Mouse (Mus musculus) lung, adult 18-20 months (tissue): Measurements from ENCODE around the gene Zfp131.
"Not testable (repeated sequence)": the region's sequence is repeated elsewhere in the genome, so short reads cannot be mapped to it uniquely, and the experiment has no call there.

Source experiments
- DNase-seq, 2 experiments: peaks; one replicate each; pipeline ENCODE4 v3.0.0; 2022; ENCODE audit warnings: mixed read lengths in 2 of 2

Zfp131 gene

GRCm38 (mm10) chr13:119790761-119791579, at the start of gene Zfp131:
TSS of gene Zfp131 (minus strand) at chr13:119790889.
- DNase-seq, result peak; percentile 94 to 95

DNA sequence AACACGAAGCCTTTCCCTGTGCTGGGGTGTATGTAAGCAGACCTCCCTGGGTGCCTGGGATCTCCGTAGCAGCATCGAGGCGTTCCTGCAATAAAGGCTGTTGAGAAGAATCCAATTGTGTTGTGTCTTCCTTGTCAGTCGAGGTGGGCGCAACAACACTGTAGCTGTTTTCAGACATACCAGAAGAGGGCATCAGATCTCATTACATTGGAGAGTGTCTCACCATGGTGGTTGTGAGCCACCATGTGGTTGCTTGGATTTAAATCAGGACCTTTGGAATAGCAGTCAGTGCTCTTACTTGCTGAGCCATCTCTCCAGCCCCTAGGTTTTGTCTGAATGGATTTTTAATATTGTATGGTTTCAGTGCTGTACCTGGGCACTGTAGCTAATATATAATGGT, 49.3 kb upstream of the Zfp131 start:
- not testable (repeated sequence) for DNase-seq

DNA sequence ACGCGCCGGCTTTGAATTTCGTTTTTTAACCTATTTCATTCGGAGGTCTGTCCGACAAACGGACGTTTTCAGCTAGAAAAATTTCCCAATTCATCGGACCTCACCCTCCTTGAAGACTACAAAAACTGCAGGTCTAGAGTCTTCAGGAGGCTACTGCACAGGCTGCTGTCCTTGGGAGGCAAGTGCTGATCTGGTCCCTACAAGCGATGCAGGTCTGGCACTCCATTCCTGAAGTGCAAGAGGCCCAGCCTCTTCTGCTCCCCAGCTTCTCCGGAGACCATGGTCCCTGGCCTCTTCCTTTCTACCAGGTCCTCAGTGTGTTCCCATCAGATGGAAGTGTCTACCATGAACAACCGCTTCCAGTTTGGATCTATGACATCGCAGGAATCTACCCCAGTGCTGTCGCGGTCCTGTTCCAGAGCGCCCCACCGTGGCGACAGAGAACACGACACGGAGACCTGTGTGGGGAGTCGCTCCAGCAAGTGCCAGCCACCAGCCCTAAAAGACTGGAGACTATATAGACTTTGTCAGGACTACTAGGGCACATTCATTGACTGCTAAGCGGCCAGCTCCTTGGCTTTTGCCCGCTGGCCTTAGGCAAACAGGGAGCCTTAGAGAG, 47.1 kb upstream of the Zfp131 start:
- DNase-seq, result peak; percentile 21 to 25

- DNase-seq, result peak; percentile 8 to 15
These were observed 45.7 kb upstream of the Zfp131 start for GRCm38 (mm10) chr13:119836324-119836811.

GRCm38 (mm10) chr13:119835320-119836056, 44.8 kb upstream of the Zfp131 start, which contains the start of gene D13Ertd608e:
TSS of gene D13Ertd608e (plus strand) at chr13:119836006.
- peak; percentile 11 to 24 for DNase-seq

GRCm38 (mm10) chr13:119830116-119830515, 39.4 kb upstream of the Zfp131 start, which contains the start of gene AF067063:
TSS of gene AF067063 (minus strand) at chr13:119830216.
- DNase-seq, result not testable (repeated sequence)

- no peak for DNase-seq
These were observed 27.0 kb upstream of the Zfp131 start for GRCm38 (mm10) chr13:119817579-119818206.

GRCm38 (mm10) chr13:119816798-119817197, 26.1 kb upstream of the Zfp131 start:
- no peak for DNase-seq

- no peak for DNase-seq
These were observed 19.3 kb upstream of the Zfp131 start for GRCm38 (mm10) chr13:119810031-119810430.

- DNase-seq, result no peak
These were observed 18.2 kb upstream of the Zfp131 start for GRCm38 (mm10) chr13:119808937-119809336.

DNA sequence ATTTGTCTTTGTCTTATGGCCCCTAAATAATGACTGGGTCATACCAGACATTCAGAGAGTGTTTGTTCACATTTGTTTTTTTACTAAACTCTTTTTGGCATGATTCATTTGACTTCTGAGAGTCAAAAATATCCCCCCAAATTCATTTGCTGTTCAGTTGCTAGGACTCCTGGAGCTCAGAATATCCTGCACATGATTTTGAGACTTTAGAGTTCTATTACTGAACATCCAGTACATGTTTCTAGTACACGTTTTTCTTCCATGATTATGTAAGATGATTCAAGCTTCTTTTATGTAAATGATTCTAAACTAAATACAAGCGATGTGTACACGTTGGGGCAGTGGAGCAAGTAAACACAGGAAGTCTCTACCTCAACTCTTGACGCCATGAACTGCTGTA, 7.0 kb upstream of the Zfp131 start:
- no peak for DNase-seq

DNA sequence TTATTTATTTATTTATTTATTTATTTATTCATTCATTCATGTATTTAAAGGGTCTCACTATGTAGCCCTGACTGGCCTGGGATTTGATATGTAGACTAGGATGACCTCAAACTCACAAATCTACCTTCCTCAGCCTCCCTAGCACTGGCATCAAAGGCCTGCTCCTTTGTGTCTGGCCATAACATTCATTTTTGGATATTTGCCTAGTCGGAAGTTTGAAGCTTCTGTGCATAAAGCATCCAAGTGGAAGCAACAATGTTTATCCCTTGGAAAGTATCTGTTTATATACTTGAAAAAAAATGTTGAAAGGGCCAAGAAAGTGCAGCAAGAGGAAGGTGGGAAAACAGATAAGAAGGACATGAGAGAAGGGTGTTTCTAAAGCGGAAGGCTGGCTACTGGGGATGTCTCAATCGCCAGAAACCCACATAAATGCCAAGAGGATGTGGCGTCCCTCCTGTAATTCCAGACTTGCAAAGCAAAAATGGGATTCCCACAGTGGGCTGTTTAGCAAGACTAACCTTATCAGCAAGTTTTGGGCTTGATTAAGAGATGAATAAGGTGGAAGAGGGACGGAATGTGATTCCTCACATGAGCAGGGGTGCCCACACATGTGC, 2.2 kb upstream of the Zfp131 start:
- DNase-seq, result peak in 1 of 2 experiments; percentile 1

- no peak for DNase-seq
These were observed 969 bp upstream of the Zfp131 start for GRCm38 (mm10) chr13:119791580-119792135.

DNA sequence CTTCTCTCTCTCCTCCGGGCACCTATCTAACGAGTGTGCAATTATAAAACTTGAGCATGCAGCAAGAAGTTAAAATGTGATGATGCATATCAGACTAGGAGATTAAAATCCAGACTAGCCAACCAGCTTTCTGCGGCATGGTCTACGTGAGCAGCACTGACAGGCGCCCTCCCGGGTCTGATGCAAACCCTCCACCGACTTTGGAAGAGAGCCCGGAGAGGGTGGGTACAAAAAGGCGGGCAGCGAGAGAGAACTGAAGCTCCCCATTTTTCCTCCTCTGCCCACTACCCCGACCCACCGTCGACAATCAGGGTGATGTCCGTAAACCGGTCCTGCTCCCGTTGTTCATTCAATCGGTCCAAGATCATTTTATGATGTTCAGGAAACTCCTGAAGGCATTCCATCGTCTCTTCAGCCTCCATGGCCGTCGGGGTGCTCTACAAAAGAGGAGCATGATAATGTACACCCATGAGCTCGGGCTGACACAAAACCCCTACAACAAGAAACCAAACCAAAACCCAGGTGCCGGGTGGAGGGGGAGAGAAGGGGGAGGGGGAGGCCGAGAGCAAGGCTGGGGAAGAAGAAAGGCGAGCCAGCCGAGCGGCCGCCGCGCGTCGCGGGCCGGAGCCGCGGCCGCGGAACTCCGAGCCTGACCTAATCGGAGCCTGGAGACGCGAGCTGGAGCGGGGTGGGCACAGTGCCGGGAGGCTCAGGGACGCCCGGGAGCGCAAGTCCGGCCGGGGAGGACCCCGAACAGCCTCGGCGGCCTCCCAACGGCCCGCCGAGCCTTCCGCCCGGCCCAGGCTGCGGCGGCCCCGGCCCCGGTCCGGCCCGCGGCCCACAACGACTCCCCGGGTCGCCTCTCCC, 605 bp downstream of the Zfp131 start:
- DNase-seq, result peak; percentile 59 to 61

GRCm38 (mm10) chr13:119783581-119783980, 7.1 kb downstream of the Zfp131 start:
- DNase-seq, result no peak

DNA sequence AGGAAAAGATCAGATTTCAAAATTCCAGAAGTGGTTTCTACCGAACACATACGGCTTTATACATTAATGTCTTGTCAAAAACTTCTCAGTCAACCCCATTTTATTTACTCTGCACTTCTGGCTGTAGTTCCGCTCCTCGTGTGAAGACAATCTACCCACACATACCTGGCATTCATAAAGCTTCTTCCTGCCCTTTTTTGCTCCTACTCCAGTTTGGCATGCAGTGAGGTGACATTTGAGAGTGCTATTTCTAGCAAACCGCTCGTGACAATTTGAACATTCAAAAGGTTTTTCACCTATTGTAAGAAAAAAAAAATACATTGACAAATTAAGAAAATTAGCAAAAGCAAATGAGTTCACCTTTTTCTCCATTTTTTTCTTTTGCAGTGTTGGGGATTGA, 22.1 kb downstream of the Zfp131 start:
- no peak for DNase-seq

GRCm38 (mm10) chr13:119766480-119766879, 24.2 kb downstream of the Zfp131 start:
- DNase-seq, result peak in 1 of 2 experiments; percentile 11

GRCm38 (mm10) chr13:119756831-119757230, 33.9 kb downstream of the Zfp131 start:
- no peak for DNase-seq

GRCm38 (mm10) chr13:119755681-119756471, 34.8 kb downstream of the Zfp131 start, which contains the start of gene Nim1k:
TSS of gene Nim1k (minus strand) at chr13:119755882.
- peak; percentile 84 to 89 for DNase-seq

DNA sequence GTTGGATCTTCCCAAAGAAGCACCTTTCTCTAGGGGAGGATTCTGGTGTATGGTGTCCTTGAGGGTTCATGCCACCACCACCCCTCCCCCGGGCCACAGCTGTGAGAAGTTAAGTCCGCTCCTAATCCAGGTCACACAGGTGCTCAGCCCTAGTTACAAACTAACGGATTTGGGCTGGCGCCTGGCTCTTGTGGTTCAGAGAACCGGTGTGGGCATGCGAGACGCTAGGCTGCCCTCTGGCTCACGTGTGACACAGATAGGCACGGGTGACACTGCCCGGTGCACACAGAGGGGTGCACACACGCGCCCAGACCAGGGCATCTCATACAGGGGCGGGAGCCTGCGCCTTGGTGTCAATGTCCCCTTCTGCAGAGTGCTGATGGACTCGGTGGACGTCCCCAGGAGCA, 35.5 kb downstream of the Zfp131 start:
- peak in 1 of 2 experiments; percentile 29 for DNase-seq
